Mouse (Mus musculus): Measurements from ENCODE around the gene Gnb1l.
A peak's percentile ranks its signal among the peaks of the same experiment; 100 is the strongest.
"Not testable (repeated sequence)": the region's sequence is repeated elsewhere in the genome, so short reads cannot be mapped to it uniquely, and the experiment has no call there.

The Gnb1l gene

GRCm38 (mm10) chr16:18484386-18484785 lies 14.1 kb upstream of the Gnb1l start:
- DNase-seq = no peak

DNA sequence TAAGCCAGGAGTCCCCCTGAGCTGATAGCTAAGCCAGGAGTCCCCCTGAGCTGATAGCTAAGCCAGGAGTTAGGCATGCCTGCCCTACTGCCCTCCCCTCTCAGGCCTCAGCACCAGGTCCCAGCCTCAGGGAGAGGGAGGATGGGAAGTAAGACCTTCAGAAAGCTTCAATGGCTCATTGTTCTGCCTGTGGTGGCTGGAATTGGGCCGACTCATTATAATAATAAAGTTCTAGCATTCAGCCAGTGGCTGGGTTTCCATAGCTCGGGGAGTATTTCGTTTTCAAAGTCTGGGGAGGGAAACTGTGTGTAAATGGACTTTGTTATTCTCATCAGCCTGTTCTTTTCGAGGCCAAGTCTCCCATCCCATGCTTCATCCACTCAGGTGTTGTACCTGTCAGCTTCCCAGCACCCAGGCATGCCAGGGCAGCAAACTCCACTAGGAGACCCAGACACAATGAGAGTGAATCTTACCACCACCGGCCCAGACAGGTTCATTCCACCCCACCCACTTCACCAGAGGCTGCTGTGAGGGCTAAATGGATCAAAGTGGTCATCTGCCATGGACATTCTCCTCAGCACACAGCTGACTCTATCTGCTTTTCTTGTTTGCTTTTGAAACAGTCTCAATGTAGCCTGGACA lies 13.6 kb upstream of the Gnb1l start:
- no peak for DNase-seq

DNA sequence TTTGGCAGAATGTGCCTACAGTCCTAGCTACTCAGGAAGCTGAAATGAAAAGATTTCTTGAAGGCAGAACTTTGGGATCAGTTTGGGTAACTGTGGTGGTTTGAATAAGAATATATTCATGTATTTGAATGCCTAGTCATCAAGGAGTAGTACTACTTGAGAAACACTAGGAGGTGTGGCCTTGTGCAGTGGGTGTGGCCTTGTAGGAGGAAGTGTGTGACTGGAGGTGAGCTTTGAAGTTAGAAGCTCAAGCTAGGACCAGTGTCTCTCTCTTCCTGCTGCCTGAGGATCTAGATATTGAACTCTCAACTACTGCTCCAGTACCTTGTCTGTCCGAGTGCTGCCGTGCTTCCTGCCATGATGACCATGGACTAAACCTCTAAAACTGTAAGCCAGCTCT lies 12.4 kb upstream of the Gnb1l start:
- DNase-seq = no peak

GRCm38 (mm10) chr16:18490281-18490680 lies 8.2 kb upstream of the Gnb1l start:
- no peak for DNase-seq

GRCm38 (mm10) chr16:18490894-18491293 lies 7.6 kb upstream of the Gnb1l start:
- DNase-seq = no peak

DNA sequence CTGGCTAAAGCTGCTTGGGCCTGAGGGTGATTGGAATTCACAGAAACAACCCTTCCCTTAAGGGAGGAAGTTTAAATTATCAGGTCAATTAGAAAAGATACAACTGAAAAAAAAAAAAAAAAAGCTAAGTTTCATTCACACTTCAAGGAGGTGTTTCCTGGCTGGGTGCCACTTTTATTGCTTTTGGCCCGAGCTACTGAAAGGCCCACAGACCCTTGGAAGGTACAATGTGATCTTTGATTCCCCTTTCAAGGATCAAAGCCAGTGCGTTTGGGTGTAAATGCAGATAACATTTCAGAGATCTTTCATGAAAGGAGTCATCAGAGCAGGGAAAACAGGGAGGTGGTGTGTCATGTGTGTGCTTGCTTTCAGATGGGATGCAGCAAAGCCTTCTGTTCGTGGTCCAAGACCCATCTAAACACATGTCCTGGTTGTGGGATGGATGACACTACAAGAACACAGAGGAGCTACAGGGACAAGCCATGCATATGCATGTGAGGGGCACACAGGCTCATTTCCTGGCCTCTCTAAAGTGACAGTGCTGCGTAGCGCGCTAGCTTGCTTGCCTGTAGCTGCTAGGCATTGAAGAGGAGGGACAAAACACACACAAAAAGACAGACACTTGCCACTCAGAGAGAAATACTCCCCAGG lies 523 bp upstream of the Gnb1l start:
- peak; percentile 19 for DNase-seq

DNA sequence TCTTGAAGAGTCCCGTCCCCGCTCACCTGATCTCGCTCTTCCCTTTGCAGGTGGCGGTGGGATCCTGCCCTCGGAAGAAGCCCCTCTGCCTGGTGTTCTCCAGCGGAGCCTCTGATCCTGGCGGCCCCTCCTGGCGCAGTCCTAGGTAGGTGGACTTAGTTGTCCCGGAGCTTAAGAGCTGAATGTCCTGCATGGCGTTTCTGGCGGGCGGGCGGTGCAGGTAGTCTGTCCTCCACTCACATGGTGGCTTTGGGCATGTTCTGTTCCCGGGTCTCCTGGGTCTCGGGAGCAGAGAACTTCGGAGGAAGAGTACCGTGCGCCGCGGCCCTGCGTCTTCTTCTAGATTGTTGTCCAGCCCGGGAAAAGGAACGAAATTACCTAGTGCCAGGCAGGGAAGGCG lies 483 bp downstream of the Gnb1l start:
- DNase-seq = no peak

DNA sequence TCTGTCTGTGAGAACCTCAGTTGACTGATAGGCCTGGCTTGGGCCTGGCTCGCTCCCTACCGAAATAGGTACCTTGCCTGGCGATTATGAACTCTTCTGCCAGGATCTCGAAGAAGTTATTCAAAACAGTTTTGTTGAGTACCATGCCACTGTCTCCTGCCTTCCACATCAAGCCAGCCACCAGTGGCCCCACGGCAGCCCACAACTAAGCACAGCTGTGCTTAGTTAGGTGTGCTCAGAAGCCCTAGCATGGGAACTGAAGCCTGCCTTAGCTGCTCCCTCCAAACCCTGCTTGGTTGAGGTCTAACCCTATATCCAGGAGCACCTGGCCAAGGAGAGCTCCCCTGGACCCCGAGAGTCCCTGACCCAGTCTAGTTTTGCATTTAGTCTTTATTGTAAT lies 3.0 kb downstream of the Gnb1l start:
- DNase-seq = no peak

DNA sequence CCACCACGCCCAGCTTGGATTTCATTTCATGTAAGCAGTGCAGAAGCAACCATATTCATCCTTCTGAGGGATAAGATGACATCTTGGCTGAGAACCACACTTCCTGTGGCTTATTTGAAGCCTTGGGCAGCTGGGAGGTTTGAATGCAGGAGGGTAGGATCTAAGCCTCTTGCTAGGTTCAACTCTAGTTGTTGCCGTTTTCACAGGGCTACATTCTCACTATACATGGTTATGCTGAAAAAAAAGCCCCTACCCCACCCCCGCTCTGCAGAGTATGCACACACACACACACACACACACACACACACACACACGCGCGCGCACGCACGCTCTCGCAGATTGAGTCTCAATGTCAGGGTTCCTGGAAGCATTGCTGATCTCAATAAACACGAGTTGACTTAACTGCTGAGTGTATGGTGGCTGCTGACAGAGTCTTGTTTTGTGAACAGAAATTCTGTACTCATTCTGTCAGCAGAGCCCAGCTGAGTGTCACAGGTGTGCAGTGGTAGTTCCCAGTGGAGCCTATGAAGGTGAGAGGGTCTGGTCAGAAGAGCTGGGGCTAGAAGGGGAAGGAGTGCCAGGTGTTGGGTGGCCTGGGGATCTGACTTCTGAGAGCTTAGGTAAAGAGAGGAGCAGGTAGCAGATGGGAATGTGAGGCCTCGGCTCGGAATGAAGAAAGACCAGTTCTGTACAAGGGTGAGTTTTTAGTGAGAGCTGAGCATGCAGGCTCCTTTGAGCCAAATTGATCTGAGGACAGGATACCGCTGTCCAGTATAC lies 5.2 kb downstream of the Gnb1l start:
- DNase-seq = no peak

DNA sequence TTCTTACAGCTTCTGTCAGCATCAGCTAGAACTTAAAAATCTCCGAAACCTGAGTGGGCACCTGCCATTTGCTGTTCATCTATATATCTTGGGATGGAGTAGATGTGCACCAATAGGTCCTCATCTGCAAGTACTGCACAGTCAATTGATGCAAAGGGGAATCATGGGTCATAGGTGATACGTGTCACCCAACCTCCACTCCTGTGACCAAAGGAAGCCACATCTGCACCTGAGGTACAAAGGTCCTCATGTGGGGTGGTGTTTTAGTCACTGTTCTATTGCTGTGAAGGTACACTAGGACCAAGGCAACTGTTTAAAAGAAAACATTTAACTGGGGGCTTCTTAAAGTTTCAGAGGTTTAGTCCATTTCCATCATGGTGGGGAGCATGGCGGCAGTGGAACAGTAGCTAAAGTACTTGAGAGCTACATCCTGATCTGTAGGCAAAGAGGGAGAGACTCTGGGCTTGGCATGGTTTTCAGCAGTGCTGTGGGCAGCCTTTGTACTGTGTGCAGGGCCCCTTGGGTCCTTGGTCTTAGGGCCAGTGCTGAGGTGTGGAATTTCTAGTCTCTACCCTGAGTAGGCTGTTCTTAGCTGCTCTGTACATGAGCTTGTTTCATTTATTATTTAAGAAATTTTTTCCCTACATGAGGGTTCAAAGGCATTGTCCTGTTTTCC lies 8.1 kb downstream of the Gnb1l start:
- no peak for DNase-seq

GRCm38 (mm10) chr16:18507200-18507549 lies 8.7 kb downstream of the Gnb1l start:
- no peak for DNase-seq

DNA sequence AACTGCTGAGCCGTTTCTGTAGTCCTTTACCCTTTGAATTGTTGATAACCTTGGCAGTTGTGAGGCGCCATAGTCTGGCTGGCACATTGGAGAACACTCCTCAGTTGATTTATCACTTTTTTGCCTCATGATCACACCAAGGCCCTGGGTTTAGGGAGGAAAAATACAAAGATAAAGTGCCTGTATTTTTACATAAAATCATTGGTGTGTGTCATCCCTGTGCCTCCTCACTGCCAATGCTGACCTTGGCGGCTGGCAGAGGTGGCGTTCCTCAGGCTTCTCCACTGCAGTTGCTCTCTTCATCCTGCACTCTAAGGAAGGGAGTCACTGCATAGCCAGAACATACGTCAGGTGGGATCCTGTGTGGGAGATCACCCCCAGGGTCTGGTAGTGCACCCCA lies 13.2 kb downstream of the Gnb1l start:
- DNase-seq = no peak

DNA sequence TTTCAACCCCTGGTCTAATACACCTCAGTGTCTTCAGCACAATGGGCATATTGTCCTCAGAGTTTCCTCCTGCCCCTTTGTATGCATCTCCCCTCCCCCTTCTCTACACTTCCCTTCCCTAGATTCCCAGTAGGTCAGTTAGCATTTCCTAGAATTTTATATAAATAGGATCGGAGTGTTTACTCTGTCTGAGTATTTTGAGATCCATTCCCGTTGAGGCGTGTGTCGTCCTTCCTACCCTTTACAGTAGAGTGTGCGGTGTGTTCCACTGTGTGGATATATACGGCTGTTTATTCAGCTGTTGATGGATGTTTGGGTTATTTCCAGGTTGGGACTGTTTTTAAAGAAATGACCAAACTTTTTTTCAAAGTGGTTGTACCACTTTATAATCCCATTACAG lies 15.0 kb downstream of the Gnb1l start:
- no peak for DNase-seq

- DNase-seq = no peak
Observed at GRCm38 (mm10) chr16:18518091-18518490, 19.6 kb downstream of the Gnb1l start.

DNA sequence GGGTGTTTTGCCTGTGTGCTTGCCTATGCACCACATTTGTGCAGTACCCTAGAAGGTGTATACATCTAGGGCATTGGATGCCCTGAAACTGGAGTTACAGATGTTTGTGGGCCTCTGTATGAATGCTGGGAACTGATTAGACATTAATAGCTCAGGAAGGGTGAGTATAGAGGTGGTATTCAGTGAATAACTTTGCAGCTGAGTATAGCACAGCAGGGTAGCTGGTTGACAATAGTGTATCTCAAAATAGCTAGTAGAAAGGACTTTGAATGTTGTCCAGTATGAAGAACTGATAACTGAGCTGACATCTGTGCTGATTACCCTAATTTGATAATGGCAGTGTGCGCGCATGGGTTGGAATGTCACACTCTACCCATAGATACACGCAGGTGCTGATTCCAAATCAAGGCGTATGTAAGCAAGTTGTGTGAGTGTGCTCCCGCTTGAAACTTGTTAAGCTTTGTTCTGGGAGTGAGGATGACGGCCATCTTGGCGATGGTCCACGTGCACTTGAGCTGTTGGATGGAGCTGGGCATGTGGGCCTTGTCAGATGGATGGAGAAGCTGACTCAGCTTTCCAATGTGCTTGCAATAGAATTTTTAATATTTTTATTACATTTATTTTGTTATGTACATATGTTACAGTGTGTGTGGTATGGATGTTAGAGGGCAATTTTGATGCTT lies 25.2 kb downstream of the Gnb1l start:
- no peak for DNase-seq

GRCm38 (mm10) chr16:18528656-18529055 lies 30.1 kb downstream of the Gnb1l start:
- DNase-seq = no peak

DNA sequence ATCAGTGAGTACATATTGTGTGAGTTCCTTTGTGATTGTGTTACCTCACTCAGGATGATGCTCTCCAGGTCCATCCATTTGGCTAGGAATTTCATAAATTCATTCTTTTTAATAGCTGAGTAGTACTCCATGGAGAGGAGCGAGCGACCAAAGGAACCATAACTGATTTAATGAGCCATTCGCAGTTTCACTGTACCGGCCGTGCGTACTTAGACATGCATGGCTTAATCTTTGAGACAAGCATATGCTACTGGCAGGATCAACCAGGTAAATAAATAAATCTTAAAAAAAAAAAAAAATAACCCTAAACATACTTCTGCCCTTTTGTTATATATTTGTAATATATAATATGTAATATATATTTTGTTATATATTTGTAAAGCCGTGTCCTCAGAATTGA lies 34.5 kb downstream of the Gnb1l start:
- not testable (repeated sequence) for DNase-seq

DNA sequence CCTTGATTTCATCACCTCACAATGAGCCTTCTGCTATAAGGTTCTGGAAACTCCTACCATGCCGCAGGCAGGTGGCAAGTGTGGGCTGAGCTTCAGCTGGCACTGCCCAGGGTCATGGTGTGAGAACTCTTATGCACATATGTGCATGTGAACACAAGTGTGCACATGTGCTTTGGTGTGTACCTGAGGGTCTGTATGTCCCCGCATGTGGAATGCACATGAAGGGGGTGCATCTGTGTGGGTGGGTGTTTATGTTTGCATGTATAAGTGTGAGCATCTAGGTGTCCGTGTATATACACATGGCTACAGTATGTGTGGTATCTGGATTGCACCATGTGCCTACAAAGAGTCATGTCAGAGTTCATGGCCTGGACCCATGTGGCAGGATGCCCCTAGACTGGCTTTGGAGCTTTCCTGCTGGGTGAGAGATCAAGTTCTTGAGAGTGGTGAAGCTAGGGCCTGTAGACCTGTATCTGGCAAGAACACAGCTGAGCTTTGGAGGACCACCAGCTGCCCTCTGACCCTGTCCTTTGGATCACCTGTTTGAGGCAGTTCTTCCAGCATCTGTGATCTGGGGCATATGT lies 39.0 kb downstream of the Gnb1l start:
- DNase-seq = no peak

GRCm38 (mm10) chr16:18539281-18539680 lies 40.8 kb downstream of the Gnb1l start:
- DNase-seq = no peak

- no peak for DNase-seq
Observed at GRCm38 (mm10) chr16:18543151-18543829, 44.8 kb downstream of the Gnb1l start.

GRCm38 (mm10) chr16:18547891-18548290 lies 49.4 kb downstream of the Gnb1l start:
- no peak for DNase-seq

DNA sequence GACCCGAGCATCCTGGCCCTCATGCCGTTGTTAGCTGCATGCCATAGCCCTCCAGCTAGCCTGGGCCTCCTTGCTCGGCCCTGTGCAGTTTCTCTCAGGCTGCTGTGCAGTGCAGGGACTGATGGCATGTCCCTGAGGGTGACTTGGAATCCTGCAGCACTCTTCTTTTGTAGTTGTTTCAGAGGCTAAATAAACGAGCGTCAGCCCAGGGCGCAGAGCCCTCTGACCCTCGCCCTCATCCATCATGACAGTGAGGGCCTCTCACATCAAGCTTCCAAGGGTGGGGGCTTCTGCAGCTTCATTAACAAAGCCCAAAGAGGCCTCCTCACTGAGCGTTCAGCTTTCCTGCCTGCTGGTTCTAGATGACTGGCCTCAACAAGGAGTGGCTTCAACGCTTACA lies 53.1 kb downstream of the Gnb1l start:
- DNase-seq = no peak
